Mouse (Mus musculus): ENCODE measurements around the gene Kif1c. TPM values are rescaled to one million over a fixed set of nuclear protein-coding genes. Genes with fewer than 3 reads are reported as not detected.

The Kif1c gene
- polyA plus RNA-seq (2015; fragmentation: Illumina TruSeq; extraction: RNeasy Lipid Tissue Mini Kit (QIAGEN cat#74804); ENCODE audit: insufficient read depth, low read depth, low replicate concordance): 13.3 TPM

GRCm38 (mm10) chr11:70699722-70700556, at the start of gene Kif1c, which contains the start of gene Inca1:
Gene Kif1c, plus strand, starts transcription at chr11:70700548.
Gene Inca1, minus strand, starts transcription at chr11:70700155.

DNA sequence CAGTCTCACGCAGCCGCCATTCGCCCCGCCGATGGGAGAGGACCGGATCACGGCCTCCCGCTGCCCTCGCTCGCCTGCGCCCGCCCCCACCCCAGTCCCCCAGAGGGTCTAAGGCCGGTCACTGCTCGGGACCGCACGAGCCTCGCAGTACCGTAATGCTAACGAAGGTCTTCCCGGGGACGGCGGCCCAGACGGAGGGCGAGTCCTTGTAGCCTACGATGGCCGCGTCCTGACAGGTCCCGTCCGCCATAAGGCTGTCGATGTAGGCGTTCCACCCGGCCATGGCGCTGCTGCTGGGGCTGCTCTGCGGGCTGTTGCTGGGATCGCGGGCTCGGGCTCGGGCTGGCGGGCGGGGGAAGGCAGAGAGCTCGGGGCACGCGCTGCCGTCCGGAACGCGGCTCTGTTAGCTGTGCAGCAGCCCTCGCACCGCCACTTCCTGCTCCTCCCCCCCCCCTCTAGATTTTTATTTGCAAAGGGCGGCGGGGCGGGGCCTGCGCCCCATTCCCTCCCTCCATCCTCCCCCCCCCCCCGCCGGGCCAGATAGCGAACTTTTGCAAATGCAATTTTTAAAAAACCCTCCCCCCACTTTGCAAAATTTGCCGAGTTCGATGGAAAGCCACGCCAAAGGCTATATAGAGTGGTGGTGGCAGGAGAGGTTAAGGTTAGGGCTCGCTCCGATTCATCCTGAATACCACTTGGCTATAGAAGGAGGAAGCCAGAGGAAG, 46.0 kb upstream of the Kif1c start, which contains the start of gene Pfn1:
Gene Pfn1, minus strand, starts transcription at position 447 of the 725 bp plus-strand sequence.

DNA sequence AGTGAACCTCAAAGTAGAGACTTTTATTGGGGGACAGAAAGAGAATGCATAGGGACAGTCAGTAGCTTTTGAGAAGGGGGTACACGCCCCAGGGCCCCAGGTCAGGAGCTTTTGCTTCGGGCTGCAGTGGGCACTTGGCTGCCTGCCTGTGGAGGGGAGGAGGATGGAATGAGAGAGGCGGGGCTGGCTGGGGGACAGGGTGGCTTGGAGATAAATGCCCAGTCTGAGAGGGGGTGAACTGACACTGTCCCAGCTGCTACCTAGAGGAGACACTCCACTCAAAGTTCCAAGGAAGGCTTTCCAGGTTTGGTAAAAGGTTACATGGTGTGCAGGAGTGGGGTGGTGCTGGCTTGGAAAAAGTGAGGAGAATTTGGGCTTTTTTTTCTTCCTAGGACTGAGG, 43.4 kb upstream of the Kif1c start, which contains the start of gene Eno3:
Gene Eno3, plus strand, starts transcription at position 239 of the 400 bp plus-strand sequence.

GRCm38 (mm10) chr11:70668771-70669505, 31.4 kb upstream of the Kif1c start, which contains the start of gene Spag7:
Gene Spag7, minus strand, starts transcription at chr11:70669416.

GRCm38 (mm10) chr11:70687601-70688199, 12.6 kb upstream of the Kif1c start, which contains the start of gene Camta2:
Gene Camta2, minus strand, starts transcription at chr11:70688105.

GRCm38 (mm10) chr11:70763936-70764808, 63.8 kb downstream of the Kif1c start, which contains the start of gene Zfp3:
Gene Zfp3, plus strand, starts transcription at chr11:70764209.

Other genes with a start within 250 kb of the Kif1c start
- 6.4 TPM for gene Med11, start 248.6 kb upstream of the Kif1c start, polyA plus RNA-seq (2015; fragmentation: Illumina TruSeq; extraction: RNeasy Lipid Tissue Mini Kit (QIAGEN cat#74804); ENCODE audit: insufficient read depth, low read depth, low replicate concordance)
- gene Zmynd15, start 241.1 kb upstream of the Kif1c start, polyA plus RNA-seq (2015; fragmentation: Illumina TruSeq; extraction: RNeasy Lipid Tissue Mini Kit (QIAGEN cat#74804); ENCODE audit: insufficient read depth, low read depth, low replicate concordance): 0.70 TPM
- 4.3 TPM for gene Cxcl16, start 240.6 kb upstream of the Kif1c start, polyA plus RNA-seq (2015; fragmentation: Illumina TruSeq; extraction: RNeasy Lipid Tissue Mini Kit (QIAGEN cat#74804); ENCODE audit: insufficient read depth, low read depth, low replicate concordance)
- 0.89 TPM for gene Tm4sf5, start 195.3 kb upstream of the Kif1c start, polyA plus RNA-seq (2015; fragmentation: Illumina TruSeq; extraction: RNeasy Lipid Tissue Mini Kit (QIAGEN cat#74804); ENCODE audit: insufficient read depth, low read depth, low replicate concordance)
- gene Vmo1, start 185.9 kb upstream of the Kif1c start, polyA plus RNA-seq (2015; fragmentation: Illumina TruSeq; extraction: RNeasy Lipid Tissue Mini Kit (QIAGEN cat#74804); ENCODE audit: insufficient read depth, low read depth, low replicate concordance): not detected
- gene Gltpd2, start 181.4 kb upstream of the Kif1c start, polyA plus RNA-seq (2015; fragmentation: Illumina TruSeq; extraction: RNeasy Lipid Tissue Mini Kit (QIAGEN cat#74804); ENCODE audit: insufficient read depth, low read depth, low replicate concordance): not detected
- 69.1 TPM for gene Psmb6, start 175.2 kb upstream of the Kif1c start, polyA plus RNA-seq (2015; fragmentation: Illumina TruSeq; extraction: RNeasy Lipid Tissue Mini Kit (QIAGEN cat#74804); ENCODE audit: insufficient read depth, low read depth, low replicate concordance)
- not detected for gene Gm40193, start 167.6 kb upstream of the Kif1c start, polyA plus RNA-seq (2015; fragmentation: Illumina TruSeq; extraction: RNeasy Lipid Tissue Mini Kit (QIAGEN cat#74804); ENCODE audit: insufficient read depth, low read depth, low replicate concordance)
- gene Pld2, start 160.5 kb upstream of the Kif1c start, polyA plus RNA-seq (2015; fragmentation: Illumina TruSeq; extraction: RNeasy Lipid Tissue Mini Kit (QIAGEN cat#74804); ENCODE audit: insufficient read depth, low read depth, low replicate concordance): 6.0 TPM
- gene Mink1, start 137.7 kb upstream of the Kif1c start, polyA plus RNA-seq (2015; fragmentation: Illumina TruSeq; extraction: RNeasy Lipid Tissue Mini Kit (QIAGEN cat#74804); ENCODE audit: insufficient read depth, low read depth, low replicate concordance): 17.6 TPM
- not detected for gene 4930544D05Rik, start 84.7 kb upstream of the Kif1c start, polyA plus RNA-seq (2015; fragmentation: Illumina TruSeq; extraction: RNeasy Lipid Tissue Mini Kit (QIAGEN cat#74804); ENCODE audit: insufficient read depth, low read depth, low replicate concordance)
- not detected for gene Chrne, start 81.3 kb upstream of the Kif1c start, polyA plus RNA-seq (2015; fragmentation: Illumina TruSeq; extraction: RNeasy Lipid Tissue Mini Kit (QIAGEN cat#74804); ENCODE audit: insufficient read depth, low read depth, low replicate concordance)
- gene Gp1ba, start 61.4 kb upstream of the Kif1c start, polyA plus RNA-seq (2015; fragmentation: Illumina TruSeq; extraction: RNeasy Lipid Tissue Mini Kit (QIAGEN cat#74804); ENCODE audit: insufficient read depth, low read depth, low replicate concordance): not detected
- gene Rnf167, start 53.3 kb upstream of the Kif1c start, polyA plus RNA-seq (2015; fragmentation: Illumina TruSeq; extraction: RNeasy Lipid Tissue Mini Kit (QIAGEN cat#74804); ENCODE audit: insufficient read depth, low read depth, low replicate concordance): 37.6 TPM
- gene Slc25a11, start 53.1 kb upstream of the Kif1c start, polyA plus RNA-seq (2015; fragmentation: Illumina TruSeq; extraction: RNeasy Lipid Tissue Mini Kit (QIAGEN cat#74804); ENCODE audit: insufficient read depth, low read depth, low replicate concordance): 17.3 TPM
- 118 TPM for gene Pfn1, start 45.9 kb upstream of the Kif1c start, polyA plus RNA-seq (2015; fragmentation: Illumina TruSeq; extraction: RNeasy Lipid Tissue Mini Kit (QIAGEN cat#74804); ENCODE audit: insufficient read depth, low read depth, low replicate concordance)
- gene Eno3, start 43.3 kb upstream of the Kif1c start, polyA plus RNA-seq (2015; fragmentation: Illumina TruSeq; extraction: RNeasy Lipid Tissue Mini Kit (QIAGEN cat#74804); ENCODE audit: insufficient read depth, low read depth, low replicate concordance): 16.0 TPM
- 17.9 TPM for gene Spag7, start 31.1 kb upstream of the Kif1c start, polyA plus RNA-seq (2015; fragmentation: Illumina TruSeq; extraction: RNeasy Lipid Tissue Mini Kit (QIAGEN cat#74804); ENCODE audit: insufficient read depth, low read depth, low replicate concordance)
- gene Camta2, start 12.4 kb upstream of the Kif1c start, polyA plus RNA-seq (2015; fragmentation: Illumina TruSeq; extraction: RNeasy Lipid Tissue Mini Kit (QIAGEN cat#74804); ENCODE audit: insufficient read depth, low read depth, low replicate concordance): 9.5 TPM
- gene Inca1, start 393 bp upstream of the Kif1c start, polyA plus RNA-seq (2015; fragmentation: Illumina TruSeq; extraction: RNeasy Lipid Tissue Mini Kit (QIAGEN cat#74804); ENCODE audit: insufficient read depth, low read depth, low replicate concordance): 2.5 TPM
- gene Zfp3, start 63.7 kb downstream of the Kif1c start, polyA plus RNA-seq (2015; fragmentation: Illumina TruSeq; extraction: RNeasy Lipid Tissue Mini Kit (QIAGEN cat#74804); ENCODE audit: insufficient read depth, low read depth, low replicate concordance): 1.4 TPM
- not detected for gene Scimp, start 112.0 kb downstream of the Kif1c start, polyA plus RNA-seq (2015; fragmentation: Illumina TruSeq; extraction: RNeasy Lipid Tissue Mini Kit (QIAGEN cat#74804); ENCODE audit: insufficient read depth, low read depth, low replicate concordance)
- gene Rabep1, start 144.2 kb downstream of the Kif1c start, polyA plus RNA-seq (2015; fragmentation: Illumina TruSeq; extraction: RNeasy Lipid Tissue Mini Kit (QIAGEN cat#74804); ENCODE audit: insufficient read depth, low read depth, low replicate concordance): 5.0 TPM